Mouse (Mus musculus): Measurements from ENCODE around the gene Retreg3. TPM values are rescaled to one million over a fixed set of nuclear protein-coding genes. Genes with fewer than 3 reads are reported as not detected.

Gene Retreg3
- polyA plus RNA-seq, 2 experiments, result 11.3 to 53.6 TPM

DNA sequence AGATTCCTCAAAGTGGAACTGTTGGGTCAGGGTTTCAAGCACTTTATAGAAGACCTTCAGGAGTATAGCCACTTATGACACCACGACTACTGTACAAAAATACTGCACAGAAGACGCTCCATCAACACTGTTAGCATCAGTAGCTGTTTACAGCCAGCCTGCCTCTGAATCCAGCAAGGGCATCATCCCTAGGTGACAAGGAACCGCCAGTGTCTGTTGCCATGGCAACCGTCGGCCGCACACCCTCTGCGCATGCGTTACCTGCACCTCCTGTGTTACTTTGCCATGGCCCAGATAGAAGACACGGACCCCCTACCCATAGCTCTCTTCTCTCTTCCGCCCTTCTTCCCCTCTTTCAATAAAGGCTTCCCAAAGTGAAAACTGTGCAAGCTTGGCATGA lies 26.7 kb upstream of the Retreg3 start:
- no peak overlapping the region for H3K4me2 ChIP-seq (replicated peaks; ENCODE audit: low read depth, low read length, severe bottlenecking)
- no peak overlapping the region for H3K27ac ChIP-seq (replicated peaks; ENCODE audit: low read depth, low read length)
- no peak for TF ChIP-seq POLR2A (IDR thresholded peaks at IDR 0.05; ENCODE audit: borderline replicate concordance, extremely low read depth, insufficient read depth, insufficient read length)
- peaks cover 12% of the 10 kb centered on the region for H3K4me1 ChIP-seq (ENCODE audit: control insufficient read depth, insufficient read depth, low read length)
- no peak for ATAC-seq (ENCODE audit: low FRiP score, low read depth)
- H3K9me3 ChIP-seq (ENCODE audit: control insufficient read depth, low read length), result no peaks in the 10 kb centered on the region
- no peak overlapping the region for H3K9ac ChIP-seq (ENCODE audit: low read depth, low read length, severe bottlenecking)
- no peak for DNase-seq (ENCODE audit: low spot score)
- no peak overlapping the region for H3K4me3 ChIP-seq (replicated peaks; ENCODE audit: low read length)
- H3K36me3 ChIP-seq (ENCODE audit: control insufficient read depth, insufficient read depth, low read length), result no peaks in the 10 kb centered on the region
- WGBS, result 24% methylated on average over 10 of the region's 10 CpGs
- no peaks in the 10 kb centered on the region for H3K27me3 ChIP-seq (ENCODE audit: control insufficient read depth, insufficient read depth, low read length)

DNA sequence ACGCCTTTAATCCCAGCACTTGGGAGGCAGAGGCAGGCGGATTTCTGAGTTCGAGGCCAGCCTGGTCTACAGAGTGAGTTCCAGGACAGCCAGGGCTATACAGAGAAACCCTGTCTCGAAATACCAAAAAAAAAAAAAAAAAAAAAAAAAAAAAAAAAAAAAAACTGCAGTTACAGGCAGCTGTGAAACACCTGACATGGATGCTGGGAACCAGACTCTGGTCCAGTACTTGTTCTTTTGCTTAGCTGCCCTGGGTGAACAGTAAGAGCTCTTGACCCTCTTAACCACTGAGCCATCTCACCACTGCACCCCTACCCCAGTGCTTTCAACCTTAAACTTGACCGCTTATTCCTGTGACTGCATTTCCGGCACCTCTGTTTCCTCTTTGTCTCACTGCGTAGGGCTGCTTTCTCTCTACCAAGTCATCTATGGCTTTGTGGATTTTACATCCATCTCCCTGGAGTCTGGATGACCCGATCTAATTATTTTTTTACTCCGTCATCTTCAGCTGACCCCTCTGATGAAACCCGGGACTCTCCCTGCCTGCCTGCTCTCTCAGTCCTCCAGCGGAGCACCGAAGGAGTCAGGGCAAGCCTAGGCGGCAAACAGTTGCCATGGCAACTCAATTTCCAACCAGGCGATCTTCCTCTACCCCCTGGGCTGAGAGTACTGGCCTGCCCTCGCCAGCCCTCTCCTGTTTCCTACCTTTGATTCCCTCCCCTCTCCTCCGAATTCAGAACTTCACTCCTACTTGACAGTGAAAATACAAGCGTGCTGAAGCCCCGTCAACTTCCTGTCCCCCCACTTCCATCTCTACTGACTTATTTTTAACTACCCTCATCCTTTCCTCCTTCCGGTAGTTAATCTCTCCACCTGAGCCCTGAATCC lies 23.9 kb upstream of the Retreg3 start:
- Histone ChIP-seq H3K4me1 (ENCODE audit: control insufficient read depth, insufficient read depth, low read length) (peaks cover under 1% of the 10 kb centered on the region; the same call in 1 of the 2 replicates), H3K27me3 (ENCODE audit: control insufficient read depth, insufficient read depth, low read length) (no peaks in the 10 kb centered on the region), H3K9ac (ENCODE audit: low read depth, low read length, severe bottlenecking) (no peak overlapping the region), H3K4me3 (replicated peaks; ENCODE audit: low read length) (peak overlapping the region; percentile 1), H3K9me3 (ENCODE audit: control insufficient read depth, low read length) (no peaks in the 10 kb centered on the region), H3K27ac (replicated peaks; ENCODE audit: low read depth, low read length) (no peak overlapping the region), H3K4me2 (replicated peaks; ENCODE audit: low read depth, low read length, severe bottlenecking) (peak overlapping the region; percentile 39), H3K36me3 (ENCODE audit: control insufficient read depth, insufficient read depth, low read length) (no peaks in the 10 kb centered on the region)
- DNase-seq (ENCODE audit: low spot score), result peak; percentile 49
- TF ChIP-seq POLR2A (IDR thresholded peaks at IDR 0.05; ENCODE audit: borderline replicate concordance, extremely low read depth, insufficient read depth, insufficient read length), result no peak
- no peak; the same call in 1 of the 2 replicates for ATAC-seq (ENCODE audit: low FRiP score, low read depth)
- 19% methylated on average over 18 of the region's 19 CpGs for WGBS

DNA sequence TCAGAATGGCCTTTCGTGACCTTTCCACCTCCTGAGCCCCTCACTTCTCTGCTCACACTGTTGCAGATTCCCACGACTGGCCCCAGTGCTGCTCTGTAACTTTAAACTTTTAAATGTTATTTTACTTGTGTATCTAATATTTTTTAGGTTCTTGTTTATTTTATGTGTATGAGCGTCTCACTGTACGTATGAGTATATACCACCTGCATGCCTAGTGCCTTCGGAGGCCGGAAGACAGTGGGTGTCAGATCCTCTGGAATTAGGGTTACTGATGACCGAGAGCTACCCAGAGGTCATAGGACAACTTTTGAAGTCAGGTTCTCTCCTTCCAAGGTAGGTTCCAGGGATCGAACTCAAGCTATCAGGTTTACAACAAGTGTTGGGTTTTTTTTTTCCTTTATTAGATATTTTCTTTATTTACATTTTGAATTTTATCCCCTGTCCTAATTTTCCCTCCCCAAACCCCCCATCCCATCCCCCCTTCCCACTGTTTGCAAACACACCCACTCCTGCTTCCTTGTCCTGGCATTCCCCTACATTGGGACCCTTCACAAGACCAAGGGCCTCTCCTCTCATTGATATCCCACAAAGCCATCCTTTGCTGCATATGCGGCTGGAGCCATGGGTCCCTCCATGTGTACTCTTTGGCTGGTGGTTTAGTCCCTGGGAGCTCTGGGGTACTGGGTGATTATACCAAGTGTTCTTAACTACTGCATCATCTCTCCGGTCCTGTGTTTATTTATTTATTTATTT lies 22.7 kb upstream of the Retreg3 start:
- Histone ChIP-seq H3K4me2 (replicated peaks; ENCODE audit: low read depth, low read length, severe bottlenecking) (no peak overlapping the region), H3K36me3 (ENCODE audit: control insufficient read depth, insufficient read depth, low read length) (no peaks in the 10 kb centered on the region), H3K9me3 (ENCODE audit: control insufficient read depth, low read length) (no peaks in the 10 kb centered on the region), H3K27ac (replicated peaks; ENCODE audit: low read depth, low read length) (no peak overlapping the region), H3K9ac (ENCODE audit: low read depth, low read length, severe bottlenecking) (no peak overlapping the region), H3K27me3 (ENCODE audit: control insufficient read depth, insufficient read depth, low read length) (no peaks in the 10 kb centered on the region), H3K4me1 (ENCODE audit: control insufficient read depth, insufficient read depth, low read length) (no peaks in the 10 kb centered on the region), H3K4me3 (replicated peaks; ENCODE audit: low read length) (no peak overlapping the region)
- WGBS, result 86% methylated on average over 10 of the region's 10 CpGs
- TF ChIP-seq POLR2A (IDR thresholded peaks at IDR 0.05; ENCODE audit: borderline replicate concordance, extremely low read depth, insufficient read depth, insufficient read length), result no peak
- no peak for DNase-seq (ENCODE audit: low spot score)
- ATAC-seq (ENCODE audit: low FRiP score, low read depth), result no peak

DNA sequence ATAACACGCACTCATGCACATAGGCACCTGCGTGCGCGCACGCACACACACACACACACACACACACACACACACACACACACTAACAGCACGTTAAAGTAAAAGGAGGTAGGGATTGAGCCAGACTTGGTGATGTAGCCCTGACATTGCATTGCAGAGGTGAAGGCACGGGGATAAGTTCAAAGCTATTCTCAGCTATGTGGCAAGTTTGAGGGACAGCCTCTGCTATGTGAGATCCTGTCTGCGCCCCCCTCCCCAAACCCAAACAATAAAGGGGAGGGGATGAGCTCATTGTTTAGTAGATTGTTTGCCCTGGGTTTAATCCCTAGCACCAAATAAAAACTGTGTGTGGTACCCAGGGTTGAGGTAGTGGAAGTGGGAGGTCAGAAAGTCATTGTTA lies 21.4 kb upstream of the Retreg3 start:
- Histone ChIP-seq H3K9ac (ENCODE audit: low read depth, low read length, severe bottlenecking) (no peak overlapping the region), H3K9me3 (ENCODE audit: control insufficient read depth, low read length) (no peaks in the 10 kb centered on the region), H3K4me3 (replicated peaks; ENCODE audit: low read length) (no peak overlapping the region), H3K36me3 (ENCODE audit: control insufficient read depth, insufficient read depth, low read length) (no peaks in the 10 kb centered on the region), H3K27me3 (ENCODE audit: control insufficient read depth, insufficient read depth, low read length) (no peaks in the 10 kb centered on the region), H3K4me2 (replicated peaks; ENCODE audit: low read depth, low read length, severe bottlenecking) (no peak overlapping the region), H3K27ac (replicated peaks; ENCODE audit: low read depth, low read length) (no peak overlapping the region), H3K4me1 (ENCODE audit: control insufficient read depth, insufficient read depth, low read length) (no peaks in the 10 kb centered on the region)
- no peak for ATAC-seq (ENCODE audit: low FRiP score, low read depth)
- no peak for TF ChIP-seq POLR2A (IDR thresholded peaks at IDR 0.05; ENCODE audit: borderline replicate concordance, extremely low read depth, insufficient read depth, insufficient read length)
- 79% methylated on average over 8 of the region's 8 CpGs for WGBS
- DNase-seq (ENCODE audit: low spot score), result no peak

DNA sequence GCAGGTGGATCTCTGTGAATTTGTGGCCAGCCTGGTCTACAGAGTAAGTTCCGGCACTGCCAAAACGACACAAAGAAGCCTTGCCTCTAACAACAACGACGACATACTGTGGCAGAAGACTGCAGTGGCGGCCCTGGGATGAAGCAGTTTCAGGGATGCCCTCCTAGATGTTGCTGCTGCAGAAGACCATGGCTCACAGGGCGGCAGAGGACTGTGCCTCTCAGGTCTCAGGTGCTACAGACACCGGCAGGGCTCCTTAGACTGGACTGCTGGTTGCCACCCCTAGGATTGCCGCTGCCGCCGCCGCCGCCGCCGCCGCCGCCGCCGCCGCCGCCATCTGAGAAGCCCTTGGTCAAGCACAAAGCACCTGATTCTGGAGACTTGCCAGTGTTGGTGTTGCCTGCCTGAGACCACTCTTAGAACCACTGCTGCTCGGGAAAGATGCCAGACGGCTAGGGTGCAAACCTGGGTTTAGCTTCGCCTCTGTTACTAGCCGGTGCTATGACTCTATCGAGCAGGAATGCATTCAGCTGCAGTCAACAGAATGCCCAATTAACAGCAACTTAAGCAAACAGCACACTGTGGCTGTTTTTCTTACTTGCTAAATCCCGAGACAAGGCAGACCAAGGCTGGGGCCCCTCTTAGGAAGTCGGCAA lies 20.6 kb upstream of the Retreg3 start:
- Histone ChIP-seq H3K36me3 (ENCODE audit: control insufficient read depth, insufficient read depth, low read length) (no peaks in the 10 kb centered on the region), H3K4me2 (replicated peaks; ENCODE audit: low read depth, low read length, severe bottlenecking) (peak overlapping the region; percentile 49), H3K4me3 (replicated peaks; ENCODE audit: low read length) (peak overlapping the region; percentile 24), H3K9ac (ENCODE audit: low read depth, low read length, severe bottlenecking) (peak overlapping the region; percentile 31), H3K27me3 (ENCODE audit: control insufficient read depth, insufficient read depth, low read length) (no peaks in the 10 kb centered on the region), H3K9me3 (ENCODE audit: control insufficient read depth, low read length) (no peaks in the 10 kb centered on the region), H3K4me1 (ENCODE audit: control insufficient read depth, insufficient read depth, low read length) (no peaks in the 10 kb centered on the region), H3K27ac (replicated peaks; ENCODE audit: low read depth, low read length) (no peak overlapping the region)
- no peak for TF ChIP-seq POLR2A (IDR thresholded peaks at IDR 0.05; ENCODE audit: borderline replicate concordance, extremely low read depth, insufficient read depth, insufficient read length)
- 36% methylated on average over 27 of the region's 27 CpGs for WGBS
- DNase-seq (ENCODE audit: low spot score), result peak; percentile 49
- no peak for ATAC-seq (ENCODE audit: low FRiP score, low read depth)

Data from limb, embryonic 14.5 days (tissue).